Mouse (Mus musculus) liver, embryonic 14.5 days (tissue): ENCODE data around the gene Sh2b2. TPM values are rescaled to one million over a fixed set of nuclear protein-coding genes. Genes with fewer than 3 reads are reported as not detected.

Source experiments
- ATAC-seq: fragments of 200-750 bp; cut with Nextera tagmentation; 2 replicates; pipeline ENCODE4 v1.8.0; 2017; ENCODE audit warnings: moderate number of reproducible peaks, mild to moderate bottlenecking, moderate library complexity; ENCODE audit not compliant: insufficient read depth
- DNase-seq, 3 experiments: peaks; one replicate each; pipeline ENCODE4 v3.0.0-alpha.2; 2012 to 2013; ENCODE audit warnings: low read depth in 3 of 3, low spot score in 3 of 3
- H3K27ac ChIP-seq: fragments of 300-500 bp; sonication (generic); 2 replicates; pipeline ENCODE4 v1.5.1; 2014; ENCODE audit warnings: moderate library complexity, mild to moderate bottlenecking, control low read depth, inconsistent platforms
- H3K27me3 ChIP-seq: fragments of 300-500 bp; sonication (generic); 2 replicates; pipeline ENCODE4 v1.6.1; 2014; ENCODE audit warnings: mild to moderate bottlenecking, low read length, moderate library complexity; ENCODE audit not compliant: control insufficient read depth, insufficient read depth
- H3K36me3 ChIP-seq: fragments of 300-500 bp; sonication (generic); replicated peaks from 2 replicates; pipeline ENCODE4 v1.6.1; 2014; ENCODE audit warnings: low read depth; ENCODE audit not compliant: control insufficient read depth, insufficient read depth
- H3K4me1 ChIP-seq, 2 experiments: fragments of 200-500 bp in 1 of 2; fragments of 300-500 bp in 1 of 2; sonication (generic) in 1 of 2; replicated peaks; 2 replicates each; pipeline ENCODE4 v1.6.1; 2012 to 2014; ENCODE audit warnings: antibody characterized with exemption in 1 of 2, inconsistent platforms in 1 of 2, low read length in 1 of 2; ENCODE audit not compliant: control insufficient read depth in 2 of 2, insufficient read depth in 2 of 2
- H3K4me2 ChIP-seq: fragments of 300-500 bp; sonication (generic); 2 replicates; pipeline ENCODE4 v1.6.1; 2014; ENCODE audit warnings: low read depth, mild to moderate bottlenecking, control low read depth, moderate library complexity
- H3K4me3 ChIP-seq, 2 experiments: fragments of 200-500 bp in 1 of 2; fragments of 300-500 bp in 1 of 2; sonication (generic) in 1 of 2; 2 replicates each; pipeline ENCODE4 v1.5.1; 2012 to 2014; ENCODE audit warnings: low read depth in 2 of 2, low read length in 2 of 2, mild to moderate bottlenecking in 2 of 2, control low read depth in 1 of 2, inconsistent platforms in 1 of 2, moderate library complexity in 1 of 2; ENCODE audit not compliant: insufficient read depth in 1 of 2
- H3K9ac ChIP-seq: fragments of 300-500 bp; sonication (generic); replicated peaks from 2 replicates; pipeline ENCODE4 v1.6.1; 2014; ENCODE audit warnings: mild to moderate bottlenecking, control low read depth, moderate library complexity
- H3K9me3 ChIP-seq: fragments of 300-500 bp; sonication (generic); 2 replicates; pipeline ENCODE4 v1.6.1; 2016; ENCODE audit warnings: low read length, mixed read lengths; ENCODE audit not compliant: control insufficient read depth
- CTCF ChIP-seq: IDR thresholded peaks from 2 replicates; pipeline ENCODE4 v1.5.1; 2016; ENCODE audit warnings: antibody characterized with exemption, low read depth, control low read depth
- EP300 ChIP-seq: IDR thresholded peaks from 2 replicates; pipeline ENCODE4 v1.6.1; 2016; ENCODE audit warnings: antibody characterized with exemption, low read depth
- WGBS: fragments of 180-500 bp; shearing (Covaris S2); extraction: QIAGEN DNeasy Blood & Tissue Kit; methylation state at CpG from one replicate; pipeline ENCODE4 v1.1.7; 2014; ENCODE audit not compliant: insufficient replicate concordance; 5-methylcytosine and 5-hydroxymethylcytosine counted together
- polyA plus RNA-seq, 2 experiments: library from polyadenylated mRNA; depleted of rRNA in 1 of 2; stranded (reverse) in 1 of 2; unstranded in 1 of 2; fragments of >200 nt; fragmentation: Nextera tagmentation in 1 of 2; extraction: Ambion mirVana in 1 of 2; gene quantifications; 2 replicates each; pipeline versions ENCODE4 v1.2.1 to v1.2.3; 2012 to 2014

Sh2b2 gene
- polyA plus RNA-seq, 2 experiments: 1.5 to 1.8 TPM

GRCm38 (mm10) chr5:136201832-136202231, 44.5 kb downstream of the Sh2b2 start:
- DNase-seq (peak; percentile 17 to 31 (median 22)), ATAC-seq (no peak)
- Histone ChIP-seq H3K36me3 (peaks cover under 1% of the 10 kb centered on the region), H3K9ac (no peak overlapping the region), H3K4me2 (no peak overlapping the region), H3K9me3 (no peaks in the 10 kb centered on the region), H3K27me3 (no peaks in the 10 kb centered on the region), H3K4me3 (no peak overlapping the region), H3K27ac (no peak overlapping the region), H3K4me1 (peaks cover 6 to 8% of the 10 kb centered on the region in 2 experiments; a peak in 3 of 4 replicates)
- TF ChIP-seq CTCF (peak; percentile 92), EP300 (no peak)
- WGBS: 34% methylated on average over 7 of the region's 7 CpGs

GRCm38 (mm10) chr5:136199526-136199925, 46.8 kb downstream of the Sh2b2 start:
- Histone ChIP-seq H3K9me3 (no peaks in the 10 kb centered on the region), H3K4me3 (peak overlapping the region; percentile 11 to 93; a peak in 3 of 4 replicates), H3K4me1 (peaks cover 6 to 8% of the 10 kb centered on the region in 2 experiments; a peak in 3 of 4 replicates), H3K27me3 (no peaks in the 10 kb centered on the region), H3K4me2 (peak overlapping the region; percentile 92), H3K27ac (no peak overlapping the region; the same call in 1 of the 2 replicates), H3K36me3 (peaks cover 20% of the 10 kb centered on the region), H3K9ac (peak overlapping the region; percentile 80)
- DNase-seq (no peak), ATAC-seq (no peak)
- no peak for TF ChIP-seq CTCF
- 36% methylated on average over 11 of the region's 11 CpGs for WGBS

- peak within 1 kb of the TSS; percentile 69 for H3K27ac ChIP-seq
- peak within 1 kb of the TSS; percentile 83 to 93 for H3K4me3 ChIP-seq
- DNase-seq (peak; percentile 88 to 91 (median 89)), ATAC-seq (peak; percentile 92)
- H3K9me3 ChIP-seq: no peaks in the 10 kb centered on the region
- peaks cover 6 to 8% of the 10 kb centered on the region in 2 experiments; a peak in 3 of 4 replicates for H3K4me1 ChIP-seq
- H3K36me3 ChIP-seq: peaks cover 28% of the 10 kb centered on the region
- TF ChIP-seq EP300 (no peak), CTCF (0 out of 2 replicates have a peak, but pooled peaks have one; percentile 6)
- under 1% methylated on average over 62 of the region's 62 CpGs for WGBS
- no peaks in the 10 kb centered on the region for H3K27me3 ChIP-seq
- peak within 1 kb of the TSS; percentile 92 for H3K9ac ChIP-seq
- peak within 1 kb of the TSS; percentile 92 for H3K4me2 ChIP-seq
These were observed 47.6 kb downstream of the Sh2b2 start, which contains the start of gene Prkrip1 for GRCm38 (mm10) chr5:136198474-136199391. Prkrip1 (minus strand) TSS chr5:136198963.

- peaks cover 68% of the 10 kb centered on the region for H3K36me3 ChIP-seq
These were observed 54.5 kb downstream of the Sh2b2 start for GRCm38 (mm10) chr5:136191870-136192269.

GRCm38 (mm10) chr5:136186723-136187122, 59.6 kb downstream of the Sh2b2 start:
- DNase-seq (no peak), ATAC-seq (no peak)
- Histone ChIP-seq H3K27ac (no peak overlapping the region), H3K36me3 (peaks cover 30% of the 10 kb centered on the region), H3K27me3 (no peaks in the 10 kb centered on the region), H3K4me1 (no peaks in the 10 kb centered on the region), H3K4me2 (no peak overlapping the region), H3K9me3 (no peaks in the 10 kb centered on the region), H3K9ac (no peak overlapping the region), H3K4me3 (no peak overlapping the region)
- 27% methylated on average over 4 of the region's 4 CpGs for WGBS
- TF ChIP-seq CTCF (peak; percentile 76), EP300 (no peak)

More at GRCm38 (mm10) chr5:136191870-136192269, 54.5 kb downstream of the Sh2b2 start:
- H3K9me3 ChIP-seq: no peaks in the 10 kb centered on the region
- no peak overlapping the region for H3K27ac ChIP-seq
- H3K9ac ChIP-seq: no peak overlapping the region
- WGBS: 77% methylated on average over 7 of the region's 7 CpGs
- no peak overlapping the region for H3K4me3 ChIP-seq
- no peak for DNase-seq
- no peaks in the 10 kb centered on the region for H3K4me1 ChIP-seq
- ATAC-seq: no peak
- 0 out of 2 replicates have a peak, but pooled peaks have one; percentile 7 for TF ChIP-seq CTCF
- TF ChIP-seq EP300: no peak
- no peak overlapping the region for H3K4me2 ChIP-seq
- no peaks in the 10 kb centered on the region for H3K27me3 ChIP-seq
